Mouse (Mus musculus): ENCODE results near the gene Vps51. TPM values are rescaled to one million over a fixed set of nuclear protein-coding genes. Genes with fewer than 3 reads are reported as not detected.

Gene Vps51
- polyA plus RNA-seq, 1 experiment from 2014 or later: 77.5 TPM

- Histone ChIP-seq H3K4me2 (no peak overlapping the region), H3K4me1 (no peaks in the 10 kb centered on the region), H3K27ac (no peak overlapping the region), H3K36me3 (no peaks in the 10 kb centered on the region), H3K9ac (no peak overlapping the region), H3K4me3 (no peak overlapping the region), H3K9me3 (no peaks in the 10 kb centered on the region), H3K27me3 (no peaks in the 10 kb centered on the region)
- no peak for ATAC-seq (ENCODE audit: borderline replicate concordance, extremely low read depth, low FRiP score, low TSS enrichment)
- WGBS: 75% methylated on average over 4 of the region's 4 CpGs
Measured at GRCm38 (mm10) chr19:6104476-6104875, 27.4 kb upstream of the Vps51 start.

GRCm38 (mm10) chr19:6102169-6102853 is 25.3 kb upstream of the Vps51 start:
- WGBS: 71% methylated on average over 6 of the region's 6 CpGs
- H3K4me2 ChIP-seq: no peak overlapping the region
- no peaks in the 10 kb centered on the region for H3K9me3 ChIP-seq
- no peak overlapping the region for H3K4me3 ChIP-seq
- H3K27ac ChIP-seq: no peak overlapping the region
- no peaks in the 10 kb centered on the region for H3K4me1 ChIP-seq
- no peak overlapping the region for H3K9ac ChIP-seq
- no peaks in the 10 kb centered on the region; the same call in 1 of the 2 replicates for H3K36me3 ChIP-seq
- no peak for ATAC-seq (ENCODE audit: borderline replicate concordance, extremely low read depth, low FRiP score, low TSS enrichment)
- H3K27me3 ChIP-seq: no peaks in the 10 kb centered on the region

- WGBS: 57% methylated on average over 6 of the region's 6 CpGs
- Histone ChIP-seq H3K4me2 (no peak overlapping the region), H3K4me3 (no peak overlapping the region), H3K4me1 (no peaks in the 10 kb centered on the region), H3K27ac (no peak overlapping the region), H3K27me3 (no peaks in the 10 kb centered on the region), H3K9ac (no peak overlapping the region), H3K9me3 (no peaks in the 10 kb centered on the region), H3K36me3 (no peaks in the 10 kb centered on the region; the same call in 1 of the 2 replicates)
- ATAC-seq (ENCODE audit: borderline replicate concordance, extremely low read depth, low FRiP score, low TSS enrichment): no peak
Measured at GRCm38 (mm10) chr19:6101186-6101585, 24.2 kb upstream of the Vps51 start.

- H3K9me3 ChIP-seq: no peaks in the 10 kb centered on the region
- no peak overlapping the region for H3K27ac ChIP-seq
- no peaks in the 10 kb centered on the region for H3K4me1 ChIP-seq
- no peak for ATAC-seq (ENCODE audit: borderline replicate concordance, extremely low read depth, low FRiP score, low TSS enrichment)
- no peaks in the 10 kb centered on the region for H3K27me3 ChIP-seq
- no peak overlapping the region for H3K9ac ChIP-seq
- H3K4me2 ChIP-seq: no peak overlapping the region
- H3K4me3 ChIP-seq: no peak overlapping the region
- 73% methylated on average over 3 of the region's 3 CpGs for WGBS
- H3K36me3 ChIP-seq: peaks cover 24% of the 10 kb centered on the region
Measured at GRCm38 (mm10) chr19:6097847-6098246, 20.8 kb upstream of the Vps51 start.

GRCm38 (mm10) chr19:6094119-6094518 is 17.1 kb upstream of the Vps51 start, which contains the start of gene AC131692.1:
AC131692.1 (plus strand) TSS chr19:6094419.
- H3K4me2 ChIP-seq: no peak within 1 kb of the TSS
- ATAC-seq (ENCODE audit: borderline replicate concordance, extremely low read depth, low FRiP score, low TSS enrichment): no peak

GRCm38 (mm10) chr19:6088841-6089240 is 11.8 kb upstream of the Vps51 start:
- Histone ChIP-seq H3K9me3 (no peaks in the 10 kb centered on the region), H3K27ac (no peak overlapping the region), H3K27me3 (no peaks in the 10 kb centered on the region), H3K4me3 (no peak overlapping the region), H3K9ac (no peak overlapping the region), H3K36me3 (peaks cover 69% of the 10 kb centered on the region), H3K4me1 (peaks cover 15% of the 10 kb centered on the region), H3K4me2 (no peak overlapping the region)
- WGBS: 91% methylated on average over 13 of the region's 13 CpGs
- no peak for ATAC-seq (ENCODE audit: borderline replicate concordance, extremely low read depth, low FRiP score, low TSS enrichment)

More at GRCm38 (mm10) chr19:6094119-6094518, 17.1 kb upstream of the Vps51 start, which contains the start of gene AC131692.1:
- Histone ChIP-seq H3K36me3 (peaks cover 60% of the 10 kb centered on the region), H3K4me1 (no peaks in the 10 kb centered on the region), H3K27me3 (no peaks in the 10 kb centered on the region), H3K27ac (no peak within 1 kb of the TSS), H3K9ac (no peak within 1 kb of the TSS), H3K9me3 (no peaks in the 10 kb centered on the region), H3K4me3 (no peak within 1 kb of the TSS)
- WGBS: 87% methylated on average over 7 of the region's 7 CpGs

- H3K27ac ChIP-seq: peak overlapping the region; percentile 32
- ATAC-seq (ENCODE audit: borderline replicate concordance, extremely low read depth, low FRiP score, low TSS enrichment): peak; percentile 66; the same call in 1 of the 2 replicates
Measured at GRCm38 (mm10) chr19:6085417-6085879, 8.4 kb upstream of the Vps51 start.

GRCm38 (mm10) chr19:6084478-6085248 is 7.6 kb upstream of the Vps51 start, which contains the start of the genes Zfpl1 and Cdca5:
Zfpl1 (minus strand) TSS chr19:6084956.
Cdca5 (plus strand) TSS chr19:6084983.
- Histone ChIP-seq H3K36me3 (peaks cover 63% of the 10 kb centered on the region), H3K27ac (peak within 1 kb of the TSS; percentile 58), H3K4me2 (peak within 1 kb of the TSS; percentile 83), H3K9me3 (no peaks in the 10 kb centered on the region), H3K9ac (peak within 1 kb of the TSS; percentile 64), H3K27me3 (no peaks in the 10 kb centered on the region), H3K4me1 (peaks cover 22% of the 10 kb centered on the region), H3K4me3 (peak within 1 kb of the TSS; percentile 62)
- peak; percentile 91 for ATAC-seq (ENCODE audit: borderline replicate concordance, extremely low read depth, low FRiP score, low TSS enrichment)
- under 1% methylated on average over 58 of the region's 58 CpGs for WGBS

More at GRCm38 (mm10) chr19:6085417-6085879, 8.4 kb upstream of the Vps51 start:
- WGBS: under 1% methylated on average over 17 of the region's 17 CpGs
- H3K4me3 ChIP-seq: peak overlapping the region; percentile 62
- no peaks in the 10 kb centered on the region for H3K27me3 ChIP-seq
- peak overlapping the region; percentile 64 for H3K9ac ChIP-seq
- peaks cover 22% of the 10 kb centered on the region for H3K4me1 ChIP-seq
- H3K4me2 ChIP-seq: peak overlapping the region; percentile 66
- H3K9me3 ChIP-seq: no peaks in the 10 kb centered on the region
- peaks cover 64% of the 10 kb centered on the region for H3K36me3 ChIP-seq

GRCm38 (mm10) chr19:6082156-6082555 is 5.1 kb upstream of the Vps51 start, which contains the start of gene Gm28374:
Gm28374 (minus strand) TSS chr19:6082256.
- 79% methylated on average over 9 of the region's 9 CpGs for WGBS
- Histone ChIP-seq H3K36me3 (peaks cover 38% of the 10 kb centered on the region), H3K9ac (no peak within 1 kb of the TSS), H3K4me3 (no peak within 1 kb of the TSS), H3K4me1 (peaks cover 31% of the 10 kb centered on the region), H3K4me2 (no peak within 1 kb of the TSS), H3K27me3 (no peaks in the 10 kb centered on the region), H3K27ac (no peak within 1 kb of the TSS), H3K9me3 (no peaks in the 10 kb centered on the region)
- no peak for ATAC-seq (ENCODE audit: borderline replicate concordance, extremely low read depth, low FRiP score, low TSS enrichment)

- no peaks in the 10 kb centered on the region for H3K9me3 ChIP-seq
- H3K36me3 ChIP-seq: peaks cover 28% of the 10 kb centered on the region
- H3K4me3 ChIP-seq: no peak within 1 kb of the TSS
- no peaks in the 10 kb centered on the region for H3K27me3 ChIP-seq
- WGBS: 88% methylated on average over 12 of the region's 12 CpGs
- H3K9ac ChIP-seq: no peak within 1 kb of the TSS
- ATAC-seq (ENCODE audit: borderline replicate concordance, extremely low read depth, low FRiP score, low TSS enrichment): no peak
- H3K4me2 ChIP-seq: no peak within 1 kb of the TSS
- H3K4me1 ChIP-seq: peaks cover 26% of the 10 kb centered on the region
- H3K27ac ChIP-seq: no peak within 1 kb of the TSS
Measured at GRCm38 (mm10) chr19:6079983-6080480, 3.0 kb upstream of the Vps51 start, which contains the start of gene Tmem262. Tmem262 (plus strand) TSS chr19:6080033.

GRCm38 (mm10) chr19:6073889-6074288 is 3.1 kb downstream of the Vps51 start:
- H3K4me1 ChIP-seq: peaks cover 16% of the 10 kb centered on the region
- ATAC-seq (ENCODE audit: borderline replicate concordance, extremely low read depth, low FRiP score, low TSS enrichment): no peak
- H3K27me3 ChIP-seq: no peaks in the 10 kb centered on the region
- H3K4me3 ChIP-seq: no peak overlapping the region
- no peak overlapping the region for H3K27ac ChIP-seq
- H3K9me3 ChIP-seq: no peaks in the 10 kb centered on the region
- no peak overlapping the region for H3K4me2 ChIP-seq
- H3K9ac ChIP-seq: no peak overlapping the region
- H3K36me3 ChIP-seq: peaks cover 27% of the 10 kb centered on the region
- WGBS: 90% methylated on average over 5 of the region's 5 CpGs

Data from lung, embryonic 15.5 days (tissue).